Mouse (Mus musculus) naive thymus-derived CD4-positive, alpha-beta T cell, adult 2 months (primary cell): ENCODE results near the gene Tbxa2r.

ENCODE experiments used
- DNase-seq: peaks from one replicate; pipeline ENCODE4 v3.0.0-alpha.2; 2011; ENCODE audit warnings: low read depth

Tbxa2r gene

DNA sequence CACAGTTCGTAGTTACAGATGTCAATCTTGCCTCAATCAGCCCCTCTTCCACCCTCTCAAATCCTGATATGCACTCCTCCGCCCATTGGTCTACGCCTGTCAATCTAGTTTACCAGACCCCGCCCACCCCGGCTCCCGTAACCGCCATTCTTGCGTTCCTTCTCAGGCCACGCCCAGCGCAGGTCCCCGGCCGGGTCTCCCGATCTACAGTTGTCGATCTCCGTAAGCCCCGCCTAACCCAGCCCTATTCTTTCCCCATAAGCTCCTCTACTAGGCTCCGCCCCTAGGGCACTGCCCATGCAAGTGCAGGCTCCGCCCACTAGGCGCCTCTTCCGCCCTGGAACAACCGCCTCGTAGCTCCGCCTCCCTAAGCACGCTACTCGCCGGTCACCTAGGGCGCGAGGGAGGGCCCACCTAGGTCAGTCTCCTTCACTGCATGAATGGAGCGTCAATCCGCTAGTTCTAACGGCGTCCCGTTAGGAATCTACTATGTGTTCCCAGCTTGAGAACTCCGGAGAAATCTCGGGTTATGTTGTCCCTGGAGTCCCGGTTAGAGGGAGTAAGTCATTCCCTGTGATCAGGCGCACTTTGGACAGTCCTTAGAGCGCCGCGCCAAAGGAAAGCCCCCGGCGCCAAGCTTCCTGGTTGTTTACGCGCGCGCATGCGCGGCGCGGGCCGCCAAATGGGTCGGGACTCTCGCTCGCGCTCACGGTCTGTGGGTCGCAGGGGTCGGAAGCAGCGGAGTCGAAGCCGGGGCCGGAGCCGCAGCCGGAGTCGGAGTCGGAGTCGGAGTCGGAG lies 7.8 kb upstream of the Tbxa2r start, which contains the start of gene Cactin:
Cactin (plus strand) TSS at position 554 of the 798 bp plus-strand sequence.
- peak; percentile 100 for DNase-seq

DNA sequence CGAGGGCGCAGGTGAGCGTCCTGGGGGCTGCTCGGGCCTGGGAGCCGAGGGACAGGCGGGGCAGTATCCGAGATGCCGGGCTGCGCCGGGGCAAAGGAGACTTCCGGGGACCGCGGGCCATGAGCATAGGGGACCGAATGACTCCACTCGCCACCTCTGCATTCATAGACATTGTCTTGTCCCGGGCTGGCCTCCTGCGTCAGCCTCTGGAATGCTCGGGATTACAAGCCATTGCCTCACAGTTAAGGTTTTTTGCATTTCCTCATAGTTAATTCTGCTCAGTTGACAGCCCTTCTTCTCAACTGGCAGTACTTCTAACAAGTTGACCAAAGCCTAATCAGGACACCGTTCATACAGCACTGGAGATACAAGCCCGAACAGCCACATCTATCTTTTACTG lies 7.1 kb upstream of the Tbxa2r start:
- no peak for DNase-seq

DNA sequence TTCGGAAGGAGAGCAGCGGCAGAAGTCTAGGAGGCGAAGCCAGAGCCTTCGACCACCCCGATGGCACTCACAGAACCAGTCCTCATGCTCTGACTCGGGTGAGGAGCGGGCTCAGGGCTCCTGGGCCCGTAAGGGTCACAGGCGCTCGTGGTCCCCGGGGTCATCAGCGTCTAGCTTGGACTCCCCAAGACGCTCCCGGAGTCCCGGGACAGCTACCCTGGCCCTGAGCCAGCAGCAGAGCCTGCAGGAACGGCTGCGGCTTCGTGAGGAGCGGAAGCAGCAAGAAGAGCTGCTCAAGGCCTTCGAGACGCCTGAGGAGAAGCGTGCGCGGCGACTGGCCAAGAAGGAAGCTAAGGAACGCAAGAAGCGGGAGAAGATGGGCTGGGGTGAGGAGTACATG lies 6.1 kb upstream of the Tbxa2r start:
- no peak for DNase-seq

DNA sequence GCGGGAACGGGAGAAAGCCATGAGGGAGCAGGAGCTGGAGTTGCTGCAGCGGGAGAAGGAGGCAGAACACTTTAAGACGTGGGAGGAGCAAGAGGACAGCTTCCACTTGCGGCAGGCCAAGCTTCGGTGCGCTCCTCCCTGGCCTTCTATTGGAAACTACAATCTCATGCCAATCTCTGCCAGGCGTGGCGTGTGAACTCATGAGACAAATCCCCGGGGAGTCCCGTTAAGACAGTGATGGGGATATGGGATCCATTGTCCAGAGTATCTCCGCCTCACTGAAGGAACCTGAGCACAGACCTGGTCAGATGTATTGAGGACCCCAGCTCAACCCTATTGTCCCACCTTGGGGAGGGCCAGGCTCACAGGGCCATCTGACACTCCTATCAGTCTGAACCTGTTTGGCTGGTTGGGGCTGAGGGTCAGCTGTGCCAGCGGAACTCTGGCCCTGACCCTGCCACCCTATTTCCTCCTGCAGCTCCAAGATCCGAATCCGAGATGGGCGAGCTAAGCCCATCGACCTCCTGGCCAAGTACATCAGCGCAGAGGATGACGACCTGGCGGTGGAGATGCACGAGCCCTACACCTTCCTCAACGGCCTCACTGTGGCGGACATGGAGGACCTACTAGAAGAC lies 5.3 kb upstream of the Tbxa2r start:
- no peak for DNase-seq

DNA sequence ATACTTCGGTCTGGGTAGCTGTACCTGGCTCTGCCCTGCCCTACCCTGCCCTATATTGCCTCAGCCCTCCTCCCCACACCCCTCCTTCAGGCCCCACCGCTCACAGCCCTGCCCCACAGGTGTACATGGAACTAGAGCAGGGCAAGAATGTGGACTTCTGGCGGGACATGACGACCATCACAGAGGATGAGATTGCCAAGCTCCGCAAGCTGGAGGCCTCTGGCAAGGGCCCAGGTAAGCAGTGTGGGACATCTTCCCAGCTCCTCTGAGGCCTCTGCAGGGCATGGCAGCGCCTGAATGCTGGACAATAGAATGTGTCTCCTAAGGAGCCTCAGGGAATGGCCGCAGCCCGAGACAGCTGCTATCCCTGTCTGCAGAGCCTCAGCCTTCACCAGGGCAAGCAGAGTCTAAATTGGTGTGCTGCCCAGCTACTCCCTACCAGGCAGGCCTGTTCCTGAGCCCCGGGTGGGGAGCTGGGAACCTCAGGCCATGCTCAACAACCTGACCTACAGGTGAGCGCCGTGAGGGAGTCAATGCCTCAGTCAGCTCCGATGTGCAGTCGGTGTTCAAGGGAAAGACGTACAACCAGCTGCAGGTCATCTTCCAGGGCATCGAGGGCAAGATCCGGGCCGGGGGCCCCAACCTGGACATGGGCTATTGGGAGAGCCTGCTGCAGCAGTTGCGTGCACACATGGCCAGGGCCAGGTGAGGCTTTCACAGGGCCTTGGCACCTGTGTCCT lies 4.6 kb upstream of the Tbxa2r start:
- DNase-seq = no peak

DNA sequence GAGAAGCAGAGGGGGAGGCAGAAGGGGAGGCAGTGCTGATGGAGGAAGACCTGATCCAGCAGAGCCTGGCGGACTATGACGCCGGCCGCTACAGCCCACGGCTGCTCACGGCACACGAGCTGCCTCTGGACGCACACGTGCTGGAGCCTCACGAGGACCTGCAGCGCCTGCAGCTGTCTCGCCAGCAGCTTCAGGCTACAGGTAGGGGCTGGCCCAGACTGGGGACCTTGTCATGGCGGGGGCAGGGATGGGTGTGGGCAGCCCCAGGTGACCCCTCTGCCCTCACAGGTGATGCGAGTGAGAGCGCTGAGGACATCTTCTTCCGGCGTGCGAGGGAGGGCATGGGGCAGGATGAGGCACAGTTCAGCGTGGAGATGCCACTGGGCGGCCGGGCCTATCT lies 3.4 kb upstream of the Tbxa2r start:
- DNase-seq = no peak

DNA sequence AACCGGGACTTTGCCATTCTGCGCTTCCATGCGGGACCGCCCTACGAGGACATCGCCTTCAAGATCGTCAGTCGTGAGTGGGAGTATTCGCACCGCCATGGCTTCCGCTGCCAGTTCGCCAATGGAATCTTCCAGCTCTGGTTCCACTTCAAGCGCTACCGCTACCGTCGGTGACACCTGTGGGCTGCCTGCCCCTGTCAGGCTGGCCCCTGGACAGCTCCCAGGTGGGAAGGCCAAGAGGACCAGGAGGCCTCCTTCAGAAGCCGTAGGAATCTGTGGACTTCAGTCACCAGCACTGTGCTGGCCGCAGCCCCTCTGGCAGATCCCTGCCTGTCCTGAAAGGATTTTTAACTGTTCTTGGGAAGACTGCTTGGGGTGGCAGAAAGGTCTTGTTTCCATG lies 2.8 kb upstream of the Tbxa2r start:
- no peak for DNase-seq

DNA sequence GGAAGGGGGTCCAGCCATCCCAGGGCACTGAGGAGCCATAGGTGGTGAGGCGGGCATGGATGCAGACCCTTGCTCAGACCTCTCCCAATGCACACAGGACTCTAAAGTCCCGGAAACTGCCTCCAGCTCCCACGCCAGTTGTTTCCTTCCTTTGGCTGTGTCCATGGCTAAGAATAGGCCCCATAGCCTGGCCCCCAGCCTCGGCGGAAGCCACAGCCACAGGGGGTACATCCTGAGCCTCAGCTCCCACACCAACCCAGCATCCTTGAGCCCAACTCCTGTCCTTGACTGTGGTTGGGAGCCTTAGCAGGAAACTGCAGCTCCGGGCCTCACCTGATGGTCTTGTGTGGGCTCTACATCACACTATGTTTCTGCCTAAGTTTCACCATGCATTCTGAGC lies 1.7 kb upstream of the Tbxa2r start:
- no peak for DNase-seq

DNA sequence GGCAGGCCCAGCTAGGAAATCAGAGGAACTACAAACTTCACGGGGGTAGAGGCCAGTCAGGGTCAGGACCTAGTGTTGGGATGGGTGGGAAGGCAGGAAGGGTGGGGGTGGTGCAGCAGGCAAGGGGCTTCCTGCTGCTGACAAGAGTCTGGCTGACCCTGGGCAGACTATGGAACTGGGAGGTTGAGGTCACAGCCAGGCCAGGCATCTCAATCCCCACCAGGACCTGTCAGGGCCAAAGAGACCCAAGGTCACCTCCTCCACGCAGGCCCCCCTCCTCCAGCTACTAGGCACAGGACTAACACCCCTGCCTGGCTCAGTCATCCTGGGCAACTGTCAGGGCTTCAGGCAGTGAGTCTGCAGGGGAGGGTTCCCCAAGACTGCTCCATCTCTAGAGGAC lies 572 bp upstream of the Tbxa2r start:
- DNase-seq = no peak

DNA sequence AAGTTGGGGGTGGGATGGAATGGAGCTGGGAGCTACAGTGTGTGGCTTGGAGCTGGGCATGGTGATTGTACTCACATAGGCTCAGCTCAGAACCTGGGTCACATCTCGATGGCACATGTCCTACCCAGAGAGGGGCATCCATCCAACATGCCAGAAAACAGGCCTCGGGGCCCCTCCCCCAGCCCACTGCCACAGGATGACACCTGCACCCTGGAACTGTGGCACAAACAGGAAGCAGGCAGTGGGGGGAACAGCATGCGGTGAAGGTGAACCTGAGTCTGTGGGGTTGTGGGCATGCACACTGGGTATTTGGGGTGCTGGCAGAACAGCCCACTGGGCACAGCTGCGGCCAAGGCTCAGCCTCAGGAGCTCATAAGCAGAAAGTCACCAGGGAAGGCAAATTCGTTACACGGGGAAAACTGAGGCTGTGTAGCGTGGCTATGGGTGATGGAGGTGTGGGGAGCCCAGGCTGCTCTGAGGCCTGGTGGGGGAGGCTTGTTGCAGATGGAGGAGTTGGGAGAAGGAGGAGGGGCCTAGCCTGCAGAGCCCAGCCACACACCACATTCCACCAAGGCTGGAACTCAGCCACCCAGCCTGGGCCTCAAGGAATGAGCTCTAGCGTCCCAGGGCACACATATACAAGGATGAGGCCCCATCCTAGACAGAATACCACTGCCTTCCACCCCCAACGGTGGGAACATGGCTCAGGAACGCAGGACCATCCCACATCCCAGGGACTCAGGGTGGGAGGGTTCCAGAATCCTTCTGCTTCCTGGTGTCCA lies 854 bp downstream of the Tbxa2r start:
- DNase-seq = peak; percentile 66

DNA sequence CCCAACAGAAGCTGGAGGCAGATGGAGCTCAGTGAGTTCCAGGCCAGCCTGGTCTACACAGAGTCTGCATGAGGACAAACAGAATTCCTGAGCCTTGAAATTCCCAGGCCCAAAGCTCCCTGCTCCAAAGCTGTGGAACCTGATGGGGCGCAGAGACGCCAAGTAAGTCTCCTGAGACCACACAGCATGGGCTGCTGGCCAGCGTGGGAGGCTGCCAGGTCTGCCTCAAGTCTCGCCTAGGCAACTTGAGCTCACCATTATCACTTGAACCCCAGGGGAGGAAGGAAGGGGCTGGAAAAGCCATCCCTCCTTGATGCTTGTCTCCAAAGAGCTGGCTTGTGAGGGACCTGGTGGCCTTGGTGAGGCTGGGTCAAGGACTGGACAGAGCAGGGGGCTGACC lies 1.5 kb downstream of the Tbxa2r start:
- no peak for DNase-seq

DNA sequence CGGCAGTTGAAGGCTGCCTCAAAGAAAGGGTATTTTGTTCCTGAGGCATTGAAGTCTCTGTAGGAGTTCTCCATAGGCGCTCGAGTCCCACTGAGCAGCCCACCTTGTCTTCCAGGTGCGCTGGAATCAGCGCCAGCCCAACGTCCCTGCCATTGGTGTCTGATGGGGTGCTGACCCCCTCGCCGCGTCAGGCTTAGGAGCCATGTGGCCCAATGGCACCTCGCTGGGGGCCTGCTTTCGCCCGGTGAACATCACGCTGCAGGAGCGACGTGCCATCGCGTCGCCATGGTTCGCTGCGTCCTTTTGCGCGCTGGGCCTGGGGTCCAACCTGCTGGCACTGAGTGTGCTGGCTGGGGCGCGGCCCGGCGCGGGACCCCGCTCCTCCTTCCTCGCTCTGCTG lies 3.7 kb downstream of the Tbxa2r start:
- DNase-seq = no peak

DNA sequence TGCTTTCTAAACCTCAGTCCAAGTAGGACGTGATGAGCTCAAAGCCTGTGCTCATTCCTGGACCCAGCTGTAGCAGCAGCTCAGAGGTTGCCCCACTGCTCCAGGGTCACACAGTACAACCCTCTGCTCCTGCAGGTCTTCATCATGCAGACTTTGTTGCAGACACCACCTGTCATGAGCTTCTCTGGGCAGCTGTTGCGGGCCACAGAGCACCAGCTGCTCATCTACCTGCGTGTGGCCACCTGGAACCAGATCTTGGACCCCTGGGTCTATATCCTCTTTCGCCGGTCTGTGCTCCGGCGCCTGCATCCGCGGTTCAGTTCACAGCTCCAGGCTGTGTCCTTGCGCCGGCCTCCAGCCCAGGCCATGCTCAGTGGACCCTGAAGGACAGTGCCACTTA lies 5.8 kb downstream of the Tbxa2r start:
- no peak for DNase-seq

DNA sequence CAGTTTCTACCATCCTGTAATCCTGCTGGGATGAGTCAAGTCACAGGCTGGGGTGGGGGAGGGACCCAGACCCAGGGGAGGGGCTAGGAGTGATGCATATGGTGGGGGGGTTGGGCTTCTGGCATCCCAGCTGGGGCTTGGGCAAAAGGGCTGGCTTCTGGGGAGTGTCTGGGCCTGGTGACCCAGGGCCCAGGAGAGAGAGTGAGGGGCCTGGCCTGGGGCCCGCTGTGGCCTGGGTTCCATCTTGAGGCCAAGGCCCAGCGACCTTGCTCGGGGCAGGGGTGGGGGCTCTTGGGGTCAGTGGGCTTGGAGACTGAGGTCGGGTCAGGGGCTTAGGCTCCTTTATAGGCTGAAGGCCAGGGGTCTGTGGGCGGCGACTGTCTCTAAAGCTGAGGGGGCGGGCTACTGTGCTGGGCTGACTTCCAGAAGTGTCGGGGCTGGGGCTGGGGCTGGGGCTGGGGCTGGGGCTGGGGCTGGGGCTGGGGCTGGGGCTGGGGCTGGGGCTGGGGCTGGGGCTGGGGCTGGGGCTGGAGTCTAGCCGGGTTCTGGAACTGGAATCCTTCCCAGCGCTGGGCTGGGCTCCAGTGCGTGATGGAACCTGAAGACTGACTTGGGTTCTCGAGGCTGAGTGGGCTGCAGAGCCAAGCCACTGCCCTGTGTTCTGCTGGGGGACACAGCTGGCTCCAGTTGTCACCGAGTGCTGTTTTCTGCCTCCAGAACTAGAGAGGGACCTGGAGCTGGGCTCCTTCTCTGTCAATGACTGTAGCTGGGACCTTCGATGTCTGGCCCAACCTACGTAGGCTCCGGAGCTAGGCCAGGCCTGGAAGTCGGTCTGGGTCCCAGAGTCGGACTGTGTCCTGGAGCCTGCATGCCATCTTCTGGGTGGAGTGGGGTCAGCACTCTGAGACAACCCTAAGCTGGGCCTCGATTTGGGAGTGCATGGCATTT lies 7.1 kb downstream of the Tbxa2r start:
- DNase-seq = no peak

DNA sequence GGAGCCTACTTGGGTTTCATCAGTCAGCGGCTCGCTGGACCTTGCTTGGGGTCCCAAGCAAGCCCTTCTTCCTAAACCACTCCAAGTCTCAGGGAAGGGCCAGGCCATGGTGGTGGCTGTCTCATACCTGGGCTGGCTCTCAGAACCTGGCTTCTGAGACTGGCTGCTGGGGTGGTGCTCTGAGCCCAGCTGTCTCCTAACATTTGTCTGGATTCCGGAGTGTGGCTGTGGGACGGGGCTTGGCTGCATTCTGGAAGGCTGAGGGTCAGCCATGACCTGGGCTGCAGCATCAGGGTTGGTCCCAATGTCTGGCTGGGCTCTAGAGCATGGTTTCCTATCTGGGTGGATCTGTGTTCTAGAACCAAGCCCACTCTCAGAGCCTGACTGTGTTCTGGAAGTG lies 8.0 kb downstream of the Tbxa2r start:
- no peak for DNase-seq

DNA sequence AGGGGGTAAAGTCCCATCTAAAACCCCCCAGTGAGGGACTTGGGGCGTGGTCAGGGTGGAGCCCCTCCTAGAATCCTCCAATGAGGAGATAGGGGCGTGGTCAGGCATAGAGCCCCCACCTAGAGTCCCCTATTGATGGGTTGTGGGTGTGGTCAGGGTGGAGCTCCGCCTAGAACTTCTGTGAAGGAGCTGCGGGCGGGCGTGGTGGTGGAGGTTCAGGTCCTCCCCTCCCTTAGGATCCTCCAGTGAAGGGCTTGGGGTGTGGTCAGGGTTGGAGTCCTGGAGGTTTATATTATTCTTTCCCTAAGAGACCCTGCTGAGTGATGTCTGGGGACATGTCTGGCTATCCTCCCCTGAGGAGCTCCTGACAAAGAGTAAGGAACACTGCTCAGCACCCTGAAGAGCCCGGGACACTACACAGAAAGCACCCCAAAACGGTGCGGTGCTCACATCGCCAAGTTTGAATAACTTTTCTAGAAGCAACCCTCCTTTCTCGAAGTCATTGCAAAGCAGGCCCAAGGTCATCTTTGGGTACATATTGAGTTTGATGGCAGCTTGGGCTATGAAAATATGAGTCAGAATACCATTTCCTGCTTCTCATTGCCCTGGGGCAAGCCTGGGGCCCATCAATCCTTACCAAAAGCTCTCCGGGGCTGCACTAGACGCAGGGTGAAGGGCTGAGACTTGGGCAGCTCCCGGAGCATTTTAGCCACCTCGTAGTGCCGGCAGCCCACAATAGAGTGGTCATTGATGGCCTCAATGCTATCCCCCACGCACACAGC lies 12.2 kb downstream of the Tbxa2r start:
- no peak for DNase-seq

DNA sequence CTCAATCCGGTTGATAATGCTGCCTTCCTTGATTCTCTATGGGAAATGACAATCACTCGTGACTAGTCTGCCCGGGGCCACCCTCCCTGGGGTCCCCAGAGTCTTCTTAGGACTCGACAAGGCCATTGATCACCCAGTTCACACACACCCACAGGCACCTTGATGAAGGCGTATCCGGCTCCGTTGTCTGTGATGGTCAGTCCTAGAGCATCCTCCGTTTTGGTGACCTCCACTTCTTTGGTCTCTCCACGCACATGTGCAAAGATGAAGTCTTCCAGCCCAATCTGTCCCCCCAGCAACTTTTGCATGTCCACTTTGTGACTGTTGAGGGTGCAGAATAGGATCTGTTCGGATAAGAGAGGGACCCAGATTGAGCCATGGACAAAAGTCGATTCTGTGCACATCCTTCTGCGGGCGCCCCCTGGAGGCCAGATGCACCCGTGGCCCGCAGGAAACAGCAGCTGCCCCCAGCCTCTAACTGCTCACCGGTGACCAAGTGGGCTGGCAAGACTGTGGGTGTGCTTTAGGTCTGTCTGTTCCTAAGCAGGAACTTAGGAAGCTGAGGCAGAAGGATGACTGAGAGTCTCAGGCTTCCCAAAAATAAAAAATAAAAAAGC lies 12.9 kb downstream of the Tbxa2r start:
- DNase-seq = peak; percentile 85

DNA sequence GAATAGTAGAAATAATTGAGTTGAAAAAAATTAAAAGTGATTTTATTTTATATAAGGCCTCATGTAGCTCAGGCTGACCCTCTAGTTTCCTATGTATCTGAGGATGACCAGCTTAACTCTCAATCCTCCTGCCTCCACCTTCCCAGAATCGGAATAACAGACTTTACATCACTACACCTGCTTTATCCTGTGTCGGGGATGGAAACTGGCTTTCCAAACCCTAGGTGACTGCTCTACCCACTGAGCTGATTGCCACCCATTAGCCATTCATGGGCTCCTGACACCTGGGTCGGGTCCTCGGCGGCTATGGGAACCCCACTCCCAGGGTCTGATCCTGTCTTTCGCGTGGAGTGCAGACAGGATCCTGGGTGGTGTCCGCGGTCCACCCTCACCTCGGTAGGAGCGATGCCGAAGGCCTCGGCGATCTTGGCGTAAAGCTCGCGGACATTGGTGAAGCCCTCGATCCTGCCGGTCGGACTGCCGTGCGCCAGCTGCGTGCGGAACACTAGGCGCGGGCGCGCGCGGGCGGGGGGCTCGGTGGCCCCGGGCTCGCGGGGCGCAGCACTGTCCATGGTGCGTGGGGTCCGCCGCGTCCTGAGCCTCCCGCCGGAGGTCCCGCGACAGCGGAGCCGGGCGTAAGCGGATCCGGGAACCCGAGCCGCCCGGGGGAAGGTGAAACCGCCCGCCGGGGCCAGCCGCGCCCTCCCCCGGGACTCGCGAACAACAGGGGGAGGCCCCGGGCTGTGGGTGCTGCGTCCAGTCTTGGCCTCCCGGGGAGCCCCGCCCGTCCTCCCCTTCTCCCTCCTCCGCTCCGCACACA lies 14.4 kb downstream of the Tbxa2r start, which contains the start of gene Gipc3:
Gipc3 (minus strand) TSS at position 581 of the 820 bp plus-strand sequence.
- DNase-seq = no peak
